13 mouse cellular contexts compared by ENCODE assay signal in genomic region chr2:32201527-32201926, GRCm38 (mm10). TPM values are rescaled to one million over a fixed set of nuclear protein-coding genes. Genes with fewer than 3 reads are reported as not detected.
DNase-seq lines count a peak whose midpoint lies in the region; ATAC-seq and TF ChIP-seq lines count a peak whose summit lies in the region.
"Had no signal": no experiment of that assay in that cellular context is flagged by ENCODE, and none has a peak within 500 bp of the region (broad histone marks: within the 10 kb centered on the region; RNA-seq: fewer than 3 reads in every experiment).

No protein-coding gene starts in this region.

- TF ChIP-seq CTCF in gastrocnemius, adult 2 months (IDR thresholded peaks at IDR 0.05) = no peak
- TF ChIP-seq CTCF in left cerebral cortex, adult 2 months (IDR thresholded peaks at IDR 0.05) = no peak

- WGBS in forebrain, embryonic 14.5 days = 43% methylated on average over 7 of the region's 7 CpGs
- 85% methylated on average over 7 of the region's 7 CpGs for WGBS in forebrain, embryonic 11.5 days
- 64% methylated on average over 7 of the region's 7 CpGs for WGBS in midbrain, embryonic 13.5 days
- WGBS in midbrain, embryonic 10.5 days = 92% methylated on average over 7 of the region's 7 CpGs

- no peak overlapping the region for H3K9ac ChIP-seq in forebrain, embryonic 14.5 days (ENCODE audit: low read length)
- no peak overlapping the region for H3K9ac ChIP-seq in forebrain, embryonic 11.5 days (ENCODE audit: low read length)
- H3K9ac ChIP-seq in midbrain, embryonic 13.5 days (replicated peaks) = no peak overlapping the region
- H3K9ac ChIP-seq: embryonic facial prominence, embryonic 13.5 days; stomach, embryonic 15.5 days had no signal

- H3K27ac ChIP-seq in forebrain, embryonic 14.5 days (ENCODE audit: low read depth, low read length) = 0 out of 2 replicates have a peak overlapping the region, but pooled peaks have one; percentile 18
- H3K27ac ChIP-seq in forebrain, embryonic 11.5 days (ENCODE audit: low read depth, low read length) = no peak overlapping the region
- H3K27ac ChIP-seq in midbrain, embryonic 13.5 days = no peak overlapping the region
- no peak overlapping the region for H3K27ac ChIP-seq in midbrain, embryonic 10.5 days (replicated peaks)
- H3K27ac ChIP-seq in gastrocnemius, adult 2 months = no peak overlapping the region
- no peak overlapping the region for H3K27ac ChIP-seq in left cerebral cortex, adult 2 months
- H3K27ac ChIP-seq: embryonic facial prominence, embryonic 13.5 days; stomach, embryonic 15.5 days had no signal

- no peak overlapping the region for H3K4me2 ChIP-seq in forebrain, embryonic 14.5 days (ENCODE audit: low read length)
- H3K4me2 ChIP-seq in forebrain, embryonic 11.5 days (ENCODE audit: low read depth, low read length, severe bottlenecking) = no peak overlapping the region
- no peak overlapping the region for H3K4me2 ChIP-seq in midbrain, embryonic 13.5 days (replicated peaks)
- H3K4me2 ChIP-seq: embryonic facial prominence, embryonic 13.5 days; stomach, embryonic 15.5 days had no signal

- H3K4me3 ChIP-seq in forebrain, embryonic 14.5 days (ENCODE audit: low read depth, low read length) = no peak overlapping the region
- H3K4me3 ChIP-seq in forebrain, embryonic 11.5 days (ENCODE audit: low read depth, low read length) = no peak overlapping the region
- H3K4me3 ChIP-seq in midbrain, embryonic 13.5 days (replicated peaks) = no peak overlapping the region
- H3K4me3 ChIP-seq in midbrain, embryonic 10.5 days = no peak overlapping the region
- no peak overlapping the region for H3K4me3 ChIP-seq in gastrocnemius, adult 2 months
- no peak overlapping the region for H3K4me3 ChIP-seq in left cerebral cortex, adult 2 months
- H3K4me3 ChIP-seq: embryonic facial prominence, embryonic 13.5 days; stomach, embryonic 15.5 days had no signal

- peak; percentile 62 for ATAC-seq in forebrain, embryonic 14.5 days
- no peak for ATAC-seq in forebrain, embryonic 11.5 days (replicated peaks; ENCODE audit: low FRiP score)
- peak; percentile 80 for ATAC-seq in midbrain, embryonic 13.5 days
- ATAC-seq: lung, postnatal 0 days had no signal

- H3K9me3 ChIP-seq in forebrain, embryonic 14.5 days (replicated peaks; ENCODE audit: control insufficient read depth, low read length) = no peaks in the 10 kb centered on the region
- H3K9me3 ChIP-seq in forebrain, embryonic 11.5 days (ENCODE audit: control insufficient read depth, low read length) = no peaks in the 10 kb centered on the region
- H3K9me3 ChIP-seq in midbrain, embryonic 13.5 days = no peaks in the 10 kb centered on the region
- no peaks in the 10 kb centered on the region for H3K9me3 ChIP-seq in midbrain, embryonic 10.5 days (replicated peaks)
- H3K9me3 ChIP-seq: embryonic facial prominence, embryonic 13.5 days; stomach, embryonic 15.5 days had no signal

- intact Hi-C loops in gastrocnemius, adult 2 months (cut with DNase I) = no loop called here
- intact Hi-C loops in left cerebral cortex, adult 2 months (cut with DNase I) = loop anchor here (10.0 kb wide), 1 partner anchor 177 kb away; no protein-coding TSS in a partner anchor

- DNase-seq in forebrain, embryonic 14.5 days (ENCODE audit: low spot score) = peak; percentile 73
- no peak for DNase-seq in forebrain, embryonic 11.5 days (ENCODE audit: low spot score)
- no peak for DNase-seq in midbrain, embryonic 10.5 days (ENCODE audit: low spot score)
- DNase-seq in cerebellum, postnatal 10 days = peak; percentile 90 to 92
- peak; percentile 21 for DNase-seq in retina, postnatal 7 days (ENCODE audit: low read depth, low spot score)
- DNase-seq in gastrocnemius, adult 2 months = no peak
- DNase-seq in left cerebral cortex, adult 2 months (ENCODE audit: extremely low spot score in 1 of 2, low spot score in 2 of 2) = no peak
- DNase-seq: gastrocnemius, postnatal 36 days; layer of hippocampus, postnatal 36 days had no signal

- no peaks in the 10 kb centered on the region for H3K27me3 ChIP-seq in forebrain, embryonic 14.5 days (replicated peaks; ENCODE audit: control insufficient read depth, insufficient read depth, low read length)
- no peaks in the 10 kb centered on the region for H3K27me3 ChIP-seq in forebrain, embryonic 11.5 days (ENCODE audit: control insufficient read depth, insufficient read depth, low read length)
- no peaks in the 10 kb centered on the region for H3K27me3 ChIP-seq in midbrain, embryonic 13.5 days
- no peaks in the 10 kb centered on the region for H3K27me3 ChIP-seq in midbrain, embryonic 10.5 days (ENCODE audit: low read depth, poor library complexity, severe bottlenecking)
- H3K27me3 ChIP-seq: embryonic facial prominence, embryonic 13.5 days; stomach, embryonic 15.5 days had no signal

- H3K4me1 ChIP-seq in forebrain, embryonic 14.5 days (ENCODE audit: control insufficient read depth, insufficient read depth, low read length) = no peaks in the 10 kb centered on the region
- no peaks in the 10 kb centered on the region for H3K4me1 ChIP-seq in forebrain, embryonic 11.5 days (replicated peaks; ENCODE audit: control insufficient read depth, insufficient read depth, low read length)
- no peaks in the 10 kb centered on the region for H3K4me1 ChIP-seq in midbrain, embryonic 13.5 days (replicated peaks)
- H3K4me1 ChIP-seq in midbrain, embryonic 10.5 days = no peaks in the 10 kb centered on the region
- H3K4me1 ChIP-seq: embryonic facial prominence, embryonic 13.5 days; stomach, embryonic 15.5 days had no signal

- peaks cover 100% of the 10 kb centered on the region for H3K36me3 ChIP-seq in forebrain, embryonic 14.5 days (ENCODE audit: control insufficient read depth, insufficient read depth, low read length)
- peaks cover 50% of the 10 kb centered on the region for H3K36me3 ChIP-seq in forebrain, embryonic 11.5 days (ENCODE audit: control insufficient read depth, insufficient read depth, low read length)
- peaks cover 100% of the 10 kb centered on the region for H3K36me3 ChIP-seq in midbrain, embryonic 13.5 days
- H3K36me3 ChIP-seq in midbrain, embryonic 10.5 days = peaks cover 100% of the 10 kb centered on the region

RNA-seq across cellular contexts. Expression of gene Pomt1, which starts 34.9 kb away (rescaled TPM):
- polyA plus RNA-seq in forebrain, embryonic 14.5 days (2014; fragmentation: Nextera tagmentation; extraction: Ambion mirVana) = 22.3 and 27.1 TPM in 2 replicates
- polyA plus RNA-seq in forebrain, embryonic 11.5 days (2014; fragmentation: Nextera tagmentation; extraction: Ambion mirVana) = 26.3 and 33.3 TPM in 2 replicates
- 28.2 and 28.6 TPM in 2 replicates for polyA plus RNA-seq in midbrain, embryonic 13.5 days (2015; fragmentation: Nextera tagmentation; extraction: Ambion mirVana)
- 27.4 and 30.3 TPM in 2 replicates for polyA plus RNA-seq in midbrain, embryonic 10.5 days (2016; fragmentation: Nextera tagmentation; extraction: Ambion mirVana)
- 10 to 100 TPM; 11.5 TPM for total RNA-seq in gastrocnemius, adult 2 months (2021)
- 10 to 100 TPM; 23.7 to 25.3 TPM for total RNA-seq in left cerebral cortex, adult 2 months (2021)

RNA-seq across cellular contexts. Expression of gene Prrc2b, which starts 50.6 kb away (rescaled TPM):
- polyA plus RNA-seq in forebrain, embryonic 14.5 days (2014; fragmentation: Nextera tagmentation; extraction: Ambion mirVana) = 53.3 and 62.4 TPM in 2 replicates
- 98.0 and 102 TPM in 2 replicates for polyA plus RNA-seq in forebrain, embryonic 11.5 days (2014; fragmentation: Nextera tagmentation; extraction: Ambion mirVana)
- 68.4 and 77.5 TPM in 2 replicates for polyA plus RNA-seq in midbrain, embryonic 13.5 days (2015; fragmentation: Nextera tagmentation; extraction: Ambion mirVana)
- 41.5 and 57.6 TPM in 2 replicates for polyA plus RNA-seq in midbrain, embryonic 10.5 days (2016; fragmentation: Nextera tagmentation; extraction: Ambion mirVana)
- total RNA-seq in gastrocnemius, adult 2 months (2021) = 10 to 100 TPM; 76.4 to 86.9 TPM
- 100 to 1,000 TPM; 268 to 280 TPM for total RNA-seq in left cerebral cortex, adult 2 months (2021)

RNA-seq across cellular contexts. Expression of gene Uck1, which starts 58.4 kb away (rescaled TPM):
- polyA plus RNA-seq in forebrain, embryonic 14.5 days (2014; fragmentation: Nextera tagmentation; extraction: Ambion mirVana) = 84.2 and 96.6 TPM in 2 replicates
- 78.4 and 89.0 TPM in 2 replicates for polyA plus RNA-seq in forebrain, embryonic 11.5 days (2014; fragmentation: Nextera tagmentation; extraction: Ambion mirVana)
- polyA plus RNA-seq in midbrain, embryonic 13.5 days (2015; fragmentation: Nextera tagmentation; extraction: Ambion mirVana) = 85.5 and 87.2 TPM in 2 replicates
- 91.4 and 91.7 TPM in 2 replicates for polyA plus RNA-seq in midbrain, embryonic 10.5 days (2016; fragmentation: Nextera tagmentation; extraction: Ambion mirVana)
- 10 to 100 TPM in 1 of 2 experiments, 1 to 10 TPM in 1; 9.8 to 12.9 TPM for total RNA-seq in gastrocnemius, adult 2 months (2021)
- 10 to 100 TPM; 45.9 to 47.1 TPM for total RNA-seq in left cerebral cortex, adult 2 months (2021)

Comparison
In these comparisons a context has a peak if more than half of its experiments do, and no peak if none do; other contexts are left out.
1. DNase-seq: peak in forebrain, embryonic 14.5 days (single experiment), cerebellum, postnatal 10 days (2 of 2) and retina, postnatal 7 days (single experiment); none in forebrain, embryonic 11.5 days (single experiment), midbrain, embryonic 10.5 days (single experiment), gastrocnemius, adult 2 months (single experiment) and left cerebral cortex, adult 2 months (0 of 2).